Mouse (Mus musculus): ENCODE results near the gene Kctd17.

Gene Kctd17

DNA sequence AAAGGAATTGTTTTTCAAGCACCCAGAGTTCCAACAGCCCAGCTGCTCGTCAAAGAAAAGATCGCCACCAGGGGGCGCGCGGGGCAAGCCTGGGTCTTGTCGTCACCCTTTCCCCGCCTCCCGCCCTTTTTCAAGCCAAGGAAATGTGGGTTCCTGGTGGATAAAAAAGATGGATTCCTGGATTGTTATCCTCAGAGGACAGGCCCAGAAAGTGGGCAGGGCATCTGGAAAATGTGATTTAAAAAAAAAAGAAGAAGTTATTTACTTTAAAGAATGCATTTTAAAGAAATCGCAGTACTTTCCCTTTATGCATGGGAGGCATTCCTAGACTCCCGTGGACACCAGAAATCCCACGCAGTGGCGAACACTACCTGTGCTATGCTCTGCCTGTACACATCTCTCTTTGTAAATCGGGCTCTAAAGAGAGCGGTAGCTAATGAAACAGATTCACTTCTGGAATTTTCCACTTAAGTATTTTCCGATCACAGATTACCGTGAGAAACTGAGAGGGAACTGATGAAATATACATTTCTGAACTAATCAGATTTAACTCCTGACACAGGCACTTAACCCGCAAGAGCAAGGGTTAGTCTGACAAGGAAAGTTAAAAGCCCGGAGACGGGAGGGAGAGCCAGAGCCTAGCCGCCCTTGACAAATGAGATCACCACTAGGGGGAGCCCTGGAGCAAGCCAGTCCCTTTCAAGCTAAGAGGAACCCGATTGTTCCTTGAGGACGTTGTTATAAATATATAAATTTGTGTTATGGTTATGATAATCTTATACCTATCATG lies 19.6 kb downstream of the Kctd17 start:
- DNase-seq (ENCODE audit: low read depth, low spot score): peak; percentile 84

DNA sequence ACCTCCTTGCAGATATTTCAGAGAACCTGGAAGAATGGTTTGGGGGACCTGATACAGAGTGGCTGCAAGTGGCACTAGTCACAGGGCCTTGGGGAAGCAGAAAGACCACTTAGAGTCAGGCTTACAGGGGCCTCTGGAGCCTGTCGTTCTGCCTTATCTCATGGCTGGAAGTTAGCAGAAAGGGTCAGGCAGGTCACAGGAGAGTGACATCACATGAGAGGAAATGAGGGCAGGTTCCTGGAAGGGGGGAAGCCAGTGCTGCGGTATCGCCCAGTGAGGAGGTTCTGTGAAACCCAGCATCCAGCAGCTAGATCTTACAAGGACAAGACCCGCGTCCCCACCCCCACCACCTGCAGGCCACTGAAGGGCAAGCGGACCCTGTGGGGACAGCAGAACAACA lies 20.8 kb downstream of the Kctd17 start:
- no peak for DNase-seq (ENCODE audit: low read depth, low spot score)

GRCm38 (mm10) chr15:78449694-78450418 lies 21.5 kb downstream of the Kctd17 start:
- DNase-seq (ENCODE audit: low read depth, low spot score): no peak

DNA sequence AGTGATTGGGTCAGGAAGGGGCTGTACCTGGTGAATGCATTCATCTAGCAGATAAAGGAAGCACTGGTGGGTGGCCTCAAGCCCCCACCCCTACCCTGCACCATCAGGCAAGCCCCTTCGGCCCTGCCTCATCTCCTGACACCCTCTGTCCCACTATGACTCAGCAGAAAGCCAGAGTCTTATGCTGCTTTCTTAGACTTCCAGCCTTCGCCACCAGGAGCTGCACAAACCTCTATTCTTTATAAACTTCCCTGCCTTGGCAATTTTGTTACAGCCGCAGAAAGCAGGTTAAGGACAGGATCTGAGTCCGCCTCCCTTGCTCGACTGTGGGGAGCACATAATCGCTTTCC lies 22.0 kb downstream of the Kctd17 start:
- no peak for DNase-seq (ENCODE audit: low read depth, low spot score)

DNA sequence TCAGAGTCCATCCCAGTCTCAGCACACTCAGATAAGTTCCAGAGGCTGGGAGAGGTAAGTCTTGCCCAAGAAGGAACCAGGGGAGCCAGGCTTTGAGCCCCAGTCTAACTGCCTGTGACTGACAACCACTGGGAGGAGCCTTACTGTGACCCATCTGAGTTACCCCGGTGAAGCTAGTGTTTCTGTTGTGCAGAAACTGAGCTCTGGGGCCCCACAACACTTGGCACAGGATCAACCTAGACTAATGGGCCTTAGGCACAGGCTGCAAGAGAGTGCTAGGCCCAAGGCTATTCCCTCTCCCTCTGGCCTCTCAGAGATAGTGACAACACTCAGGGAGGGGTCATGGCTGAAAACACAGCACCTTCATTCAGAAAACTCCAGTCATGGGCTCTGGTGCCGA lies 22.8 kb downstream of the Kctd17 start:
- no peak for DNase-seq (ENCODE audit: low read depth, low spot score)

- DNase-seq (ENCODE audit: low read depth, low spot score): no peak
These were observed 24.6 kb downstream of the Kctd17 start for GRCm38 (mm10) chr15:78452929-78453328.

DNA sequence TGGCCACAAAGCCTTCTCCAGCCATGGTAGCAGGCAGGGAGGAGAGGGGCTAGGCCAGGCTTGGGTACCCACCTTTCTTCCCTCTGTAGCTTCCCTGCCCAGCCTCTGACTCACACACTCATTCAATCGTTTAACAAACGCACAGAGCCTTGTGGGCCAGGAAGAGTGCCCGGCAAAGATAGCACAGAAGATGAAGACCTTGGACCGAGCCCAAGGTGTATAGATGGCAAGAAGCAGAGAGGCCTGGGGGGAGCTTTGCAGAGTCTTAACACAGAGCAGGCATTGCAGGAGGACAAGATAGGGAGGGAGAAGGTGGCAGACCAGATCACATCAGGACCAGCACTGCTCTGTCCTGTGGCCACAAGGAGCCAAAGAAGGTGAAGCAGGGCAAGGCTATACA lies 26.8 kb downstream of the Kctd17 start:
- DNase-seq (ENCODE audit: low read depth, low spot score): no peak

DNA sequence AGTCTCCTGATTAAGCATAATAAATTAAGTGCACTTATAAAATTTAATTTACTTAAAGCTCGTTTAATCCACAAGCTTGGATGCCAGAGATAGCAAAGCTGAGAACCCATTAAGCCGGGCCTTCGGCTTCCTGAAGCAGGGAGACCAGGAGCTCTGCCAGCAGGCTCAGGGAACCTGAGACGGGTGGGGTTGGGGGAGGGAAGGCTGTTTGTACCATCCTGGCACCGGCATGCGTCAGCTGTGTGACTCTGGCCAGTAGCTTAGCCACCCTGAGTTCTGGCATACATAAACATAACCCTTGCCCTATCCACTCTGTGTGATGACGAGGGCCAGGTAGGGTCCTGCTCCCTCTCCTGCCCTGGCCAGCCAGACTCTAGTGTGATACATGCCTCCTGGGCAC lies 27.7 kb downstream of the Kctd17 start:
- no peak for DNase-seq (ENCODE audit: low read depth, low spot score)

GRCm38 (mm10) chr15:78457193-78457592 lies 28.8 kb downstream of the Kctd17 start:
- DNase-seq (ENCODE audit: low read depth, low spot score): no peak

DNA sequence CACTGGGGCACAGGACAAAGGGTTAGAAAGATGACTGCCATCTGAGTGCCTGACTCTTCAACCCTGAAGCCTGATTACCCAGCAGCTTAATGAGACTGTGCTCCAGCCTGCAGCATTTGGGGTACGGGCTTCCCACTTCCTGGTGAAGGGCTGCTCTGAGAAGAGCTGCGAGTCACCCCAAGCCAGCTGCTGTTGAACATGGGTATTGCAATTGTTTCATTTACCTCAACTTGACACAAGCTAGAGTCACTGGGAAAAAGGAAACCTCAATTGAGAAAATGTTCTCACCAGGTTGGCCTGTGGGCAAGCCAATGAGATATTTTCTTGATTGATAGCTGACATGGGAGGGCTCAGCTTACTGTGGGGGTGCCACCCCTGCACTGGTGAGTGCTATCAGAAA lies 34.6 kb downstream of the Kctd17 start:
- DNase-seq (ENCODE audit: low read depth, low spot score): no peak

DNA sequence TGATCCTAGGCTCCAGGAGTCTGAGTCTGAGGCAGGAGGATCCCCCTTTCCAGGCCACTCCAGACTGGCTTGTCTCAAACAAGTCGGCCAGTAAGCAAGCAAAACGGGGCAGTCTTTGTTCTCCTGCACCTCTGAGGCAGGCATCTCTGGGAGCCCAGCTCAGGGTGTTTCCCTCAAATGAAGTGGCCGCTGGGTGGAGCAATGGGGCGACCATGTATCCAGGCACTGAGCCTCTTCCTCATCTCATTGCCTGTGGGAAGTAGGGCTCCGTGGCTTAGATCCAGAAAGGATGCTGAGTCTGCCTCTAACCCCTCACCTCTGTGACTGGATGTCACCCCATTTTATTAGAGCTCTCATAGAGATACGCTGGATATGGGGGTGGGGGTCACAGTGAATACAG lies 38.4 kb downstream of the Kctd17 start:
- DNase-seq (ENCODE audit: low read depth, low spot score): no peak

DNA sequence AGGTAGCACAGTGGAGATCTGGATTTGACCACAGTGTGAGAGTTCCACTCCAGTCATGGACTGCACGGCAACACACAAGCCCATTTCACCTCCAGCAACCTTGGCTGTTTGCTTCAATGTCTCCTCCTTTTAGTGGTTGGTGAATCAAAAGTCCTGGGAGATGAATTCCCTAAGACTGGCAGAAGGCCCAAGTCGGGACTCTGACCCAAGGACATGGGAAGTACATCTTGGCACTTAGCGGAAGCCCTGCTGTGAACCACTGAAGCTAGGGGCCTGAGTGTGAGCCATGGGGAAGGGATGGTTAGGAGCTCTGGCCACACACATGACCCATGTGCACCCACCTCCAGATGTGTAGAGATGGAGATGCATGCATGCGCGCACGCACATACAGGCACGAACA lies 39.2 kb downstream of the Kctd17 start:
- no peak for DNase-seq (ENCODE audit: low read depth, low spot score)

DNA sequence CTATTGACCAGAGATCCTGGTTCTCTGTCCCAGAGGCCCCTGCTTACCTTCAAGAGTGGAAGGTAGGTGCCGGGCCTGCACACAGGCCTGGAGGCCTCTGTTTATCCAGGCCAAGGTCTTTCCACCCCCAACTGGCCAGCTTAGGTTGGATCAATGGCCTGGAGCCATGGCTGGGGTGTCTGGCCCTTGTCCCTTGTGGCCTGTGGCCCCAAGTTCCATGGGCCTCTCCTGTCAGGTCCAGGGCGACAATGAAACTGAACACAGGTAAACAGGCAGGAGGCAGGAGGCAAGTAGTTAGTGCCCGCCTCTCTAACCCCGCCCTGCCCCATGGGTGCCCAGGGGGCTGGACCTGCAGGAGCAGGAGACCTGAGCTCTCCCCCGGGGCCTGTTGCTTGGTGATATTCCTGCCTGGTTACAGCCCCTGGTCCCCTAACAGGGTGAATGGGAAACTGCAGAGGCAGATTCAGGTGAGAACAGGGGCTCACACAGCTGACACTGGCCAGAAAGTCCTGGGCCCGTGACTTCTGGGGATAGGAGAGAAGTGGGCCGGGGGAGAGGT lies 40.1 kb downstream of the Kctd17 start, which contains the start of gene Tmprss6:
TSS of gene Tmprss6 (minus strand) at position 256 of the 559 bp plus-strand sequence.
- no peak for DNase-seq (ENCODE audit: low read depth, low spot score)

- DNase-seq (ENCODE audit: low read depth, low spot score): no peak
These were observed 42.3 kb downstream of the Kctd17 start for GRCm38 (mm10) chr15:78470495-78471276.

- DNase-seq (ENCODE audit: low read depth, low spot score): no peak
These were observed 43.5 kb downstream of the Kctd17 start for GRCm38 (mm10) chr15:78471902-78472301.

DNA sequence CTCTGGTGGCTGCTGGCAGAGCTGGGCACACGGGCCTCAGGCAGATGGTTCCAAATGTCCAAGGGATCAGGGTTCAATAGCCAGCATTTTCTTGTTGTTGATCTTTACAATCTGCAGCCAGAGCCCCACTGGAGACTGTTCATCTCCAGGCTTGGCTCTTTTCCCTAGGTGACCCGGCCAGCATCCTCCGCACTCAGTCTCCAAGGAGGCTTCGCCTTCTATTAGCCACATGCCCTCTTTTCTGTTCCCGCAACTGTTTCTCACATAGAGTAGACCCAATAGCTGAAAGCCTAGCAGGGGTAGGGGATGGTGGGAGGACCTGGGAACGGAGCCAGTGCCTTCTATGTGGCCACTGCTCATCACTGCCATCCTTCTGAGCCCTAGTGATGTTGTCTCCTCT lies 45.1 kb downstream of the Kctd17 start:
- DNase-seq (ENCODE audit: low read depth, low spot score): no peak

GRCm38 (mm10) chr15:78475604-78476031 lies 47.3 kb downstream of the Kctd17 start:
- no peak for DNase-seq (ENCODE audit: low read depth, low spot score)

GRCm38 (mm10) chr15:78476878-78477277 lies 48.5 kb downstream of the Kctd17 start:
- no peak for DNase-seq (ENCODE audit: low read depth, low spot score)

- no peak for DNase-seq (ENCODE audit: low read depth, low spot score)
These were observed 49.7 kb downstream of the Kctd17 start for GRCm38 (mm10) chr15:78478073-78478472.

DNA sequence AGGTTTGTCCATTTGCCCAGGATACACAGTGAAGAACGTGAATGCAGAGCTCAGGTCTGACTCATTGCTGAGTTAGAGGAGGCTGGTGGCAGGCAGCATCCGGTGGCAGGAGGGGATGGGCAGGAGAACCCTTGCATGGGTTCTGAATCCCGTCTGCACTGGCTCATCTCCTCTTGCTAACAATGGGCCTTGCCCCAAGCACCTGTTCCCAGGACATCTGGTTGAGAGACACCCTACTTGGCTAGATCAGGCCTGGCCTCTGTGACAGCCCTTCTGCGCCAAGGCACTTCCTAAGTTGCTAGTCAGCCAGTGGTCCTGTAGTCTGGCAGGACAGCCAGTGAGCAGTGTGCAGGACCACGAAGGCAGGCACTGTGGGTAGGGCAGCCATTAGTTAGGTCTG lies 51.1 kb downstream of the Kctd17 start:
- no peak for DNase-seq (ENCODE audit: low read depth, low spot score)

- DNase-seq (ENCODE audit: low read depth, low spot score): no peak
These were observed 51.7 kb downstream of the Kctd17 start for GRCm38 (mm10) chr15:78480111-78480510.

GRCm38 (mm10) chr15:78480991-78481390 lies 52.6 kb downstream of the Kctd17 start:
- DNase-seq (ENCODE audit: low read depth, low spot score): no peak
